Mouse (Mus musculus) hindbrain, embryonic 15.5 days (tissue): ENCODE data around the gene Trim37. TPM values are rescaled to one million over a fixed set of nuclear protein-coding genes. Genes with fewer than 3 reads are reported as not detected.

Experiments
- ATAC-seq: fragments of 200-750 bp; cut with Nextera tagmentation; 2 replicates; pipeline ENCODE4 v1.8.0; 2017; ENCODE audit warnings: low read depth, moderate number of reproducible peaks, moderate TSS enrichment; ENCODE audit not compliant: low FRiP score
- H3K27ac ChIP-seq: fragments of 300-500 bp; sonication (generic); replicated peaks from 2 replicates; pipeline ENCODE4 v1.5.1; 2015; ENCODE audit warnings: mild to moderate bottlenecking, inconsistent platforms
- H3K27me3 ChIP-seq: fragments of 300-500 bp; sonication (generic); 2 replicates; pipeline ENCODE4 v1.6.1; 2015; ENCODE audit warnings: control low read depth, inconsistent platforms
- H3K36me3 ChIP-seq: fragments of 300-500 bp; sonication (generic); 2 replicates; pipeline ENCODE4 v1.6.1; 2015; ENCODE audit warnings: control low read depth, inconsistent platforms
- H3K4me1 ChIP-seq: fragments of 300-500 bp; sonication (generic); replicated peaks from 2 replicates; pipeline ENCODE4 v1.6.1; 2015; ENCODE audit warnings: control low read depth, inconsistent platforms
- H3K4me2 ChIP-seq: fragments of 300-500 bp; sonication (generic); 2 replicates; pipeline ENCODE4 v1.6.1; 2015; ENCODE audit warnings: moderate library complexity, mild to moderate bottlenecking, inconsistent platforms
- H3K4me3 ChIP-seq: fragments of 300-500 bp; sonication (generic); 2 replicates; pipeline ENCODE4 v1.5.1; 2015; ENCODE audit warnings: mild to moderate bottlenecking, inconsistent platforms
- H3K9ac ChIP-seq: fragments of 300-500 bp; sonication (generic); 2 replicates; pipeline ENCODE4 v1.6.1; 2015; ENCODE audit warnings: inconsistent platforms
- H3K9me3 ChIP-seq: fragments of 300-500 bp; sonication (generic); 2 replicates; pipeline ENCODE4 v1.6.1; 2016; ENCODE audit warnings: control low read depth, inconsistent platforms
- WGBS: fragments of 180-500 bp; shearing (Covaris S2); methylation state at CpG from one replicate; pipeline ENCODE4 v1.1.7; 2015; 5-methylcytosine and 5-hydroxymethylcytosine counted together
- polyA plus RNA-seq: library from polyadenylated mRNA; unstranded; fragments of >200 nt; fragmentation: Nextera tagmentation; extraction: Ambion mirVana; gene quantifications from 2 replicates; pipeline ENCODE4 v1.2.1, GENCODE M21; 2015

Trim37 gene
- polyA plus RNA-seq, 1 experiment from 2014 or later: 88.2 TPM

DNA sequence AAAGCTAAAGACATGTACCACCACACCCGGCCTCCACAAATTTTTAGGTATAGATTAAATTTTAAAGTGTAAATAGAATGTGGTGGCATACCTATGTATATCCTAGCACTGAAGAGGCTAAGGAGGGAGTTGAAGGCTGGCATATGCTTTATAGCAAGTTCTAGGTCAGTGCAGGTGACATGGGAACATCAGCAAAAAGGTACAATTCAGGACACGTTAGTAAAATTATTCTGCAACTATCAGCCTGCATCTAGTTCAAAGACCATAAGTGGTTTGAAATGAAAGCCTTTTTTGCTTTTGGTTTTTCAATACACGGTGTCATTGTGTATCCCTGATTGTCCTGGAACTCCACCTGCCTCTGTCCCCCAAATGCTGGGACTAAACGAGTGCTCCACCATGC, 1.3 kb upstream of the Trim37 start:
- H3K4me3 ChIP-seq: peak overlapping the region; percentile 94; the same call in 1 of the 2 replicates
- 51% methylated on average over 4 of the region's 4 CpGs for WGBS
- no peaks in the 10 kb centered on the region for H3K9me3 ChIP-seq
- peak overlapping the region; percentile 92 for H3K27ac ChIP-seq
- H3K4me1 ChIP-seq: peaks cover 22% of the 10 kb centered on the region
- H3K36me3 ChIP-seq: peaks cover 32% of the 10 kb centered on the region
- no peak for ATAC-seq
- H3K9ac ChIP-seq: no peak overlapping the region
- H3K4me2 ChIP-seq: peak overlapping the region; percentile 70
- H3K27me3 ChIP-seq: no peaks in the 10 kb centered on the region

DNA sequence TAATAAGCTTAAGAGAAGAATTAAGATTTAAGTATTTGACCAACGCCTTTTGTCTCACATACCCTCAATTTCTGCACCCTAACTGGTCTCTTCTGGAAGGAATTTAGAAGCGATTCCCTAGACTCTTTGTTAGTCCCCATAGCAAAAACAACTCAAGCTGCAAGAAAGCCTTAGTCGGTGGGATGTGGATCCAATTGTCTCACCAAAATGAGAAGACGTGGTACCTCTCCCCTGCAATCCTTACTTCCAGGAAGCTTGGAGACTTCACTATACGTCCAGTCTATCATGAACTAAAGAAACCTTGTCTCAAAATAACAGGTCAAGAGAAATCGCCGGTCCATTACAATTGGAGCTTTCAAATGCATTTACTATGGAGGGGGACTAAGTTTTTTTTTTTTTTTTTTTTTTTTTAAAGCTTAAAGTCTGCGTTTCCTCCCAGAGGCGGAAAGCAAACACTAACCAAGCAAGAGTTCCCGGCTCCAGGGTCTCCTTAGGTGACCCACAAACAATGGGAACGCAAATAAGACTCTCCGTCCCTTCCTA, 525 bp upstream of the Trim37 start:
- Histone ChIP-seq H3K36me3 (peaks cover 24% of the 10 kb centered on the region), H3K9me3 (no peaks in the 10 kb centered on the region), H3K4me2 (peak overlapping the region; percentile 70), H3K4me1 (peaks cover 22% of the 10 kb centered on the region), H3K27ac (peak overlapping the region; percentile 92), H3K9ac (peak overlapping the region; percentile 90), H3K4me3 (peak overlapping the region; percentile 94), H3K27me3 (no peaks in the 10 kb centered on the region)
- ATAC-seq: no peak
- WGBS: under 1% methylated on average over 12 of the region's 12 CpGs

DNA sequence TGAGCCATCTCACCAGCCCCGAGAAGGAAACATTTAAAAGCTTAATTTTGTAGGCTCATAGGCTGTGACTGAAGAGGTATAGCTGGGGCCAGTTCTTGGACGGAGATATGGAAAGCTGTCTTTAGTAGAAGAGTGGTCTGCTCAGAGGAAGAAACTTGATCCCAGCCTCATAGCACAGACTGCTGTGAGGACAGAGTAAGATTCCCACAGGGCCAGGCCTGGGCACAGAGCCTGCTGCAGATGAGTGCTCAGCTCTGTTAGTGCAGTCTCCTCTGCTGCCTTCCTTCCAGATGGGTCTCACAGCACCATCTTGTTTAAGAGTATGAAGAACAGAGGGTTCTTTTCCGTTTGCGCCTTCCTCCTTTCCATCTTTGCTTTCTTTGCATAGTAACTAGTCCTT, 9.4 kb downstream of the Trim37 start:
- Histone ChIP-seq H3K4me3 (no peak overlapping the region), H3K27ac (no peak overlapping the region), H3K27me3 (no peaks in the 10 kb centered on the region), H3K9ac (no peak overlapping the region), H3K4me1 (no peaks in the 10 kb centered on the region), H3K36me3 (peaks cover 27% of the 10 kb centered on the region), H3K9me3 (no peaks in the 10 kb centered on the region), H3K4me2 (no peak overlapping the region)
- WGBS: 91% methylated on average over 4 of the region's 4 CpGs
- no peak for ATAC-seq

DNA sequence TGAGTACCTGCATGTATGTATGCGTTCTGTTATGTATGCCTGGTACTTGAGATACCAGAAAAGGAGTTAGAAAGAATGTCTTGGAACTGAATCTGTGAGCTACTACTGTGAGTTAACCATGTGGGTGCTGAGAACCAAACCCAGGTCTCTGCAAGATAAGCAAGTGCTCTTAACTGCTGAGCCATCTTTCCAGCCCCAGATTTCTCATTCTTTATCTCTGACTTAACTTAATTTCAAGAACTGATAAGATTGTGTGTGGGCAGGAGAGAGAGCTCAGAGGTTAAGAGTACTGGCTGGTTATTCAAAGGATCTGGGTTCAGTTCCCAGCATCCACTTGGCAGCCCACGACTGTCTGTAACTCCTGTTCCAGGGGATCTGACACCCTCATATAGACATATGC, 31.1 kb downstream of the Trim37 start:
- Histone ChIP-seq H3K4me1 (no peaks in the 10 kb centered on the region), H3K27ac (no peak overlapping the region), H3K9me3 (no peaks in the 10 kb centered on the region), H3K36me3 (peaks cover 36% of the 10 kb centered on the region), H3K4me2 (no peak overlapping the region), H3K27me3 (no peaks in the 10 kb centered on the region), H3K9ac (no peak overlapping the region), H3K4me3 (no peak overlapping the region)
- ATAC-seq: no peak
- WGBS: 92% methylated on average over 2 of the region's 2 CpGs

DNA sequence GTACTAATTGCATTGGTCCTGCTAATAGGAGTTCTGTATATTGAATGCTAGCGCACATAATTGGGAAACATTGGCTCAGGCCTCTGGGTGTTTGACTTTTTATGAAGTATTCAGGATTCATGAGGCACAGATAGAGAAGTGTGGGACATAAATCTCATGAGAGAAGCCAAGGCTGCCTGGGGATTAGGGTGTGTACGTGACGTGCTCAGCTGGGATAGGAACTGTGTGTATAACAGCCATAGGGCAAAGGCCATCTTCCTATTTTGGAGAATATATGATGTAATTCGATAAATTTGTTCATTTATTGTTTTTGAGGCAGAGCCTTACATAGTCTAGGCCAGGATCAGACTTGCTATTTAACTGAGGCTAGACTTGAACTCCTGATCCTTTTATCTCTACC, 35.8 kb downstream of the Trim37 start:
- WGBS: 95% methylated on average over 4 of the region's 4 CpGs
- H3K4me3 ChIP-seq: no peak overlapping the region
- H3K27ac ChIP-seq: no peak overlapping the region
- no peak for ATAC-seq
- no peak overlapping the region for H3K9ac ChIP-seq
- H3K9me3 ChIP-seq: no peaks in the 10 kb centered on the region
- H3K36me3 ChIP-seq: peaks cover 58% of the 10 kb centered on the region
- H3K4me2 ChIP-seq: no peak overlapping the region
- H3K27me3 ChIP-seq: no peaks in the 10 kb centered on the region
- no peaks in the 10 kb centered on the region for H3K4me1 ChIP-seq

DNA sequence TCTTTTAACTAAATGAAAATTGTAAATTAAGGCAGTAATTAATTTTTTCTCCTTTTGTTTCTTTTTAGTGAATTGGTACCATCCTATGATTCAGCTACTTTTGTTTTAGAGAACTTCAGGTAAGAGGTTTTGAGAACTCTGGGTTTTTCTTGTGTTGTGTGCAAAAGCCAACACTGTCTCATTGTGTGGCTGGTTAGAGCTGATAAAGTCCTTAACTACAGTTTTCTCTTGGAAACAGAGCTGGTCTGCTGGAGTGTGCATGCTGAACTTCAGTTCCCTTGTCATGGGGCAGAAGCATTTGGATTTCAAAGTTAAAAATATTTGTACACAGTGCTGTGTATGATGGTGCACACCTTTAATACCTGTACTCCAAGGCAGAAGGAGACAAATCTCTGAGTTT, 36.9 kb downstream of the Trim37 start:
- H3K27ac ChIP-seq: no peak overlapping the region
- no peaks in the 10 kb centered on the region for H3K4me1 ChIP-seq
- no peak overlapping the region for H3K4me3 ChIP-seq
- H3K36me3 ChIP-seq: peaks cover 64% of the 10 kb centered on the region
- H3K9ac ChIP-seq: no peak overlapping the region
- no peak for ATAC-seq
- H3K27me3 ChIP-seq: no peaks in the 10 kb centered on the region
- no peak overlapping the region for H3K4me2 ChIP-seq
- H3K9me3 ChIP-seq: no peaks in the 10 kb centered on the region

DNA sequence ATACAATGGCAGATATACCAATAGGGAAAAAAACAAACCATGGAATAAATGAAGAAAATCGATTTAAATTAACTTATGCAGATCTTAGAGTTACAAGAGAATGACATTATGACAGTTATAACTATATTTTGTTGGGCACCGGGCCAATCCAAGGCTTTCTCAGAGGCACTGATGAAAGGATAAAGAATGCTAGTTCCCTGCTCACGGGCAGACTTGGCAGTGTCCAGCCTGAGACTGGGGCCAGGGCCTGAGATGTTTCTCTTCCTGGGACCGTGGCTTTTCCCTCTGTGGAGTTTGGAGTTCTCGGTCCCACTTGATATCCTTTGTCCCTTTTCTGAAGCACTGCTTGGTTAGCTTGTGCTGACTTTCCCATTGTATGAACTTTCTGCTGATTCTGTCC, 46.7 kb downstream of the Trim37 start:
- H3K27me3 ChIP-seq: no peaks in the 10 kb centered on the region
- H3K36me3 ChIP-seq: peaks cover 23% of the 10 kb centered on the region
- H3K9me3 ChIP-seq: no peaks in the 10 kb centered on the region
- no peak overlapping the region for H3K27ac ChIP-seq
- no peak overlapping the region for H3K4me2 ChIP-seq
- no peak for ATAC-seq
- H3K4me3 ChIP-seq: no peak overlapping the region
- H3K9ac ChIP-seq: no peak overlapping the region
- WGBS: 82% methylated on average over 5 of the region's 5 CpGs
- no peaks in the 10 kb centered on the region for H3K4me1 ChIP-seq

DNA sequence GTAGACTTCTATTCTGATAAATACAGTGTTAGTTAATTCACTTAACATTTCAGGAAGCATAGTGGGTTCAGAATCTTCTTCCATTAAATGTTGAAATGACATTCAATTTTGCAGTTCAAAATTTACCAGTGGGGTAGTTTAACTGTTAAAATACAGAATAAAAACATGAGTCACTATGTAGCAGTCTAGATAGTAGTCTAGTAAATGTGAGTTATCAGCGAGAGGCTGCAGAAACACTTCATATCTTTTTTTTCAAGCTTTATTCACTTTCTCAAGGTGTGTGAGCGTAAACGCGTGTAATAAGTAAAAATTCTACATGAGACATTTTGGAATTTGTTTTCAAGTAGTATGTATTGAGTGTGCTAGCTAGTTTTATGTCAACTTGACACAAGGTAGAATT, 48.2 kb downstream of the Trim37 start:
- Histone ChIP-seq H3K9ac (no peak overlapping the region), H3K4me2 (no peak overlapping the region), H3K4me3 (no peak overlapping the region), H3K4me1 (no peaks in the 10 kb centered on the region), H3K27me3 (no peaks in the 10 kb centered on the region), H3K36me3 (0 out of 2 replicates have a peak, but pooled peaks cover 18% of the 10 kb centered on the region), H3K27ac (no peak overlapping the region), H3K9me3 (no peaks in the 10 kb centered on the region)
- no peak for ATAC-seq
- WGBS: over 99% methylated on average over 4 of the region's 4 CpGs

DNA sequence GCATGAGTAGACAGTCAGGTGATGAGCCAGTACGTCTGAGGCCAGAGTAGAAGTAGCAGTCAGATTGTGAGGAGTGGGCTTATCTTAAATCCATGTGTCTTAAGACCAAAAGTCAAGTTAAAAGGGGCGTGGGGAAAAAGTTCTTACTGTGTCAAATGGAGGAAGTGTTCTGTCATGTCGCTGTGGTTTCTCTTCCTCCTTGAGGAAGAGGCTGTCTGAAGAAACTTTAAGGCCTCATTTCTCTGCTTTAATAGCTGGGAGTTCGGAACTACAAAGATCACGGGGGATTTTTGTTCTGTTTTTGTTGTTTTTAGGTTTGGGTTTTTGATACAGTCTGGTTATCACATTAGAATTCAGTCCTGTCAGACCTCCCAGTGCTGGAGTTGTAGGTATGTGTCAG, 85.4 kb downstream of the Trim37 start:
- H3K4me1 ChIP-seq: no peaks in the 10 kb centered on the region
- H3K9me3 ChIP-seq: no peaks in the 10 kb centered on the region
- H3K36me3 ChIP-seq: peaks cover 12% of the 10 kb centered on the region
- no peak overlapping the region for H3K27ac ChIP-seq
- H3K27me3 ChIP-seq: no peaks in the 10 kb centered on the region
- H3K9ac ChIP-seq: no peak overlapping the region
- 83% methylated on average over 5 of the region's 5 CpGs for WGBS
- no peak for ATAC-seq
- H3K4me2 ChIP-seq: no peak overlapping the region
- no peak overlapping the region for H3K4me3 ChIP-seq

DNA sequence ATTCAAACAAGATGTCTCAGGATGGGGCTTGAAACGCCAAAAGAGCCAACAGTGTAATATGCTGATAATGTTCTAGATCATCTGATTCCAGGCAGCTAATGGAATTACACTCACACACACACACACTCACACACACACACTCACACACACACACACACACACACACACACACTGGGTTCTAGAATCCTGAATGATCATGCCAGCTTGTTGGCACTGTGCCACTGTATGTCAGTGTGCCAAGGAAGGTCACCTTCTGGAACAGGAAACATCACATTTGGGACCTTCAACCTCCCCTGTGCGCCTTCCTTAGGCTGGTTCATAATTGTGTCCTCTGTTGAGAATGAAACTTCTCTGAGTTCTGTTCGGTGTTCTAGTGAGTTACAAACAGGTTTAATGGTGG, 95.8 kb downstream of the Trim37 start:
- H3K36me3 ChIP-seq: peaks cover 34% of the 10 kb centered on the region
- H3K4me1 ChIP-seq: no peaks in the 10 kb centered on the region
- H3K4me2 ChIP-seq: no peak overlapping the region
- no peak overlapping the region for H3K27ac ChIP-seq
- no peaks in the 10 kb centered on the region for H3K27me3 ChIP-seq
- 95% methylated on average over 3 of the region's 3 CpGs for WGBS
- H3K9me3 ChIP-seq: no peaks in the 10 kb centered on the region
- no peak overlapping the region for H3K9ac ChIP-seq
- no peak for ATAC-seq
- H3K4me3 ChIP-seq: no peak overlapping the region

DNA sequence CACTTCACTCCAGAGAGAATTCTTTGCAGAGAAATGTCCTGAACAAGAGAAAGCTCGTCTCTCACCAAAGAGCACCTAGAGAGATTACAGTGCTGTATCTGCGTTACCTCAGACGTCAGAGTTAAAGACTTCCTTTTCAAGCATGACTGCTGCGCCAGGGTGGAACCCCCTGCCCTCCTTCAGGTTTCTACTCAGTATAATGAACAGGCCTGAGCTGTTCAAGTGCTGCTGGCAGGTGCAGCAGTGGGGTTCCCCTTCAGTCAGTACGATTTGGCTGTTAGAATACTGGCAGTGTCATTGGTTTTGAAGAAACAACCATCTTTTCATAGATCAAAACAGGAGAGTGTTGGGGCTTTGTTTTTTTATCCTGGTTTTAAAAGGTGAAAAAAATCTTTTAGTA, 100.2 kb downstream of the Trim37 start:
- Histone ChIP-seq H3K4me3 (no peak overlapping the region), H3K9ac (no peak overlapping the region), H3K27me3 (no peaks in the 10 kb centered on the region), H3K9me3 (no peaks in the 10 kb centered on the region), H3K4me1 (no peaks in the 10 kb centered on the region), H3K36me3 (peaks cover 19% of the 10 kb centered on the region; the same call in 1 of the 2 replicates), H3K4me2 (no peak overlapping the region), H3K27ac (no peak overlapping the region)
- WGBS: 87% methylated on average over 5 of the region's 5 CpGs
- no peak for ATAC-seq

DNA sequence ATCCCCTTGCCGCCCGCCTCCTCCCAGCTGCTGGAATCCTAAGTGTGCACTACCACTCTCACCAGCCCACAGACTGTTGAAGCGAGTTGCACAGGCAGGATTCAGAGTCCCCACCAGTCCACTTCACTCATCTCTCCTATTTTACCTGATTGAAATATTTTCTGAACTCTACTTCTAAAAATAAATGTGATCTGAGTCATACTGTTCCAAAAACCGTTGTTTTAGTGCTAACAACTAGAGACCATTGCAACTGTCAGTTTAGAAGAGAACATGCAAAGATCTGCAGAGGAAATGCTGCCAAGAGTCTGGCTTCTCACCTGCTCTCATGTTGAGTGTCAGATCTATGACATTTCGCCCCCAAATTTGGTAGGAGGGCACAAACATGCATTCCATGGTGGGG, 106.5 kb downstream of the Trim37 start:
- Histone ChIP-seq H3K27ac (no peak overlapping the region), H3K4me3 (no peak overlapping the region), H3K4me1 (no peaks in the 10 kb centered on the region), H3K27me3 (no peaks in the 10 kb centered on the region), H3K9me3 (no peaks in the 10 kb centered on the region), H3K4me2 (no peak overlapping the region), H3K9ac (no peak overlapping the region), H3K36me3 (peaks cover 17% of the 10 kb centered on the region; the same call in 1 of the 2 replicates)
- ATAC-seq: no peak
- 89% methylated on average over 5 of the region's 5 CpGs for WGBS

DNA sequence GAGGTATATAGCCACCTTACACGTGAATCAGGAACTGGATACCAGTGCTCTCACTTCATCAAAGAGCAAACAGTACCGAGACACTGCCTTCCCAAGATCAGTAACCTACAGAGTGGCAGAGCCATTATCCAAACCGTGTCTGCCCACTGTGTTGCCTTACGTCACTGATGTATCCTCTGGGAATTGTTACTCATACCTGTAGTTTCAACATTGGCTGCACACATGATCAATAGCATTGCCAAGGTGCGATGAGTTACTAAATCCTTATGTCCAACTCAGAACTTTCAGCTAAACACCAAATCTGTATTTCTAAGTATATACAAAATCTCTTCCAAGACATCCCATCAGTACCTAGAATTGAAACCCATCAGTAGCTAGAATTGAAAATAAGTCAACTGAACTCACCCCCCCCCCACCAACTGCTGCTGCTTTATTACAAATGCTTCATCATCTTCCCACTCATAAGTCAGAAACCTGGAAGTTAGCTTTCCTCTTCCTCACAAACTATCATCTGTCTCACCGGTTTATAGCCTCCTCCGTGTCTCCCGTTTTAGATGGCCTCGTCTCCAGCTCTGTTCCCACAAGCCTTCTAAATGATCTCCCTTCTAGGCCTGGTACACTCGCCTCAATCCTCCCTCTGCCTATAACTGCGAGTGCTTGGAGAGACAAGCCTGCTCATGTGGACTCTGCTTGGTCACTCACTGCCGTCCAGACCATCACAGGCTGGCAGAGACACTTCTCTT, 108.0 kb downstream of the Trim37 start:
- Histone ChIP-seq H3K27ac (no peak overlapping the region), H3K4me2 (no peak overlapping the region), H3K4me1 (no peaks in the 10 kb centered on the region), H3K4me3 (no peak overlapping the region), H3K27me3 (no peaks in the 10 kb centered on the region), H3K9me3 (no peaks in the 10 kb centered on the region), H3K9ac (no peak overlapping the region), H3K36me3 (peaks cover 10% of the 10 kb centered on the region; the same call in 1 of the 2 replicates)
- 90% methylated on average over 12 of the region's 12 CpGs for WGBS
- ATAC-seq: no peak
